Mouse (Mus musculus) stomach, postnatal 0 days (tissue): ENCODE measurements around the gene Itgb8. TPM values are rescaled to one million over a fixed set of nuclear protein-coding genes. Genes with fewer than 3 reads are reported as not detected.

ENCODE experiments used
- ATAC-seq: fragments of 200-750 bp; cut with Nextera tagmentation; 2 replicates; pipeline ENCODE4 v1.8.0; 2017; ENCODE audit not compliant: low FRiP score, low TSS enrichment
- DNase-seq: peaks from one replicate; pipeline ENCODE4 v3.0.0-alpha.2; 2016; ENCODE audit warnings: low spot score
- H3K27ac ChIP-seq: fragments of 300-500 bp; sonication (generic); replicated peaks from 2 replicates; pipeline ENCODE4 v1.5.1; 2014; ENCODE audit warnings: mild to moderate bottlenecking, control low read depth
- H3K27me3 ChIP-seq: fragments of 300-500 bp; sonication (generic); 2 replicates; pipeline ENCODE4 v1.6.1; 2014; ENCODE audit warnings: low read length; ENCODE audit not compliant: control insufficient read depth, insufficient read depth
- H3K36me3 ChIP-seq: fragments of 300-500 bp; sonication (generic); 2 replicates; pipeline ENCODE4 v1.6.1; 2014; ENCODE audit warnings: low read length, mixed read lengths; ENCODE audit not compliant: control insufficient read depth, insufficient read depth
- H3K4me1 ChIP-seq: fragments of 300-500 bp; sonication (generic); replicated peaks from 2 replicates; pipeline ENCODE4 v1.6.1; 2014; ENCODE audit warnings: antibody characterized with exemption; ENCODE audit not compliant: control insufficient read depth, insufficient read depth
- H3K4me2 ChIP-seq: fragments of 300-500 bp; sonication (generic); replicated peaks from 2 replicates; pipeline ENCODE4 v1.6.1; 2014; ENCODE audit warnings: low read depth, mild to moderate bottlenecking, control low read depth, moderate library complexity
- H3K4me3 ChIP-seq: fragments of 300-500 bp; sonication (generic); 2 replicates; pipeline ENCODE4 v1.5.1; 2014; ENCODE audit warnings: low read depth, low read length, control low read depth
- H3K9ac ChIP-seq: fragments of 300-500 bp; sonication (generic); 2 replicates; pipeline ENCODE4 v1.6.1; 2014; ENCODE audit warnings: mild to moderate bottlenecking, low read length, control low read depth, mixed read lengths
- H3K9me3 ChIP-seq: fragments of 300-500 bp; sonication (generic); 2 replicates; pipeline ENCODE4 v1.6.1; 2016; ENCODE audit warnings: low read length; ENCODE audit not compliant: control insufficient read depth
- CTCF ChIP-seq: IDR thresholded peaks from 2 replicates; pipeline ENCODE4 v1.5.1; 2016; ENCODE audit warnings: antibody characterized with exemption, low read depth, mild to moderate bottlenecking, moderate library complexity
- EP300 ChIP-seq: optimal IDR thresholded peaks from 2 replicates; pipeline ENCODE3; 2016; ENCODE audit warnings: antibody characterized with exemption
- WGBS: fragments of 180-500 bp; shearing (Covaris S2); extraction: QIAGEN DNeasy Blood & Tissue Kit; methylation state at CpG from one replicate; pipeline ENCODE4 v1.1.7; 2014; 5-methylcytosine and 5-hydroxymethylcytosine counted together
- polyA plus RNA-seq: library from polyadenylated mRNA; unstranded; fragments of >200 nt; fragmentation: Nextera tagmentation; extraction: Ambion mirVana; gene quantifications from 2 replicates; pipeline ENCODE4 v1.2.1, GENCODE M21; 2015

The Itgb8 gene
- polyA plus RNA-seq, 1 experiment from 2014 or later: 1.3 TPM

- Histone ChIP-seq H3K4me3 (no peak overlapping the region), H3K9ac (no peak overlapping the region), H3K27me3 (no peaks in the 10 kb centered on the region), H3K4me1 (no peaks in the 10 kb centered on the region), H3K27ac (no peak overlapping the region), H3K9me3 (no peaks in the 10 kb centered on the region), H3K4me2 (no peak overlapping the region), H3K36me3 (no peaks in the 10 kb centered on the region)
- DNase-seq: no peak
- 70% methylated on average over 6 of the region's 6 CpGs for WGBS
- no peak for ATAC-seq
- no peak for TF ChIP-seq EP300
- TF ChIP-seq CTCF: no peak
Measured at GRCm38 (mm10) chr12:119206711-119207463, 31.7 kb downstream of the Itgb8 start.

DNA sequence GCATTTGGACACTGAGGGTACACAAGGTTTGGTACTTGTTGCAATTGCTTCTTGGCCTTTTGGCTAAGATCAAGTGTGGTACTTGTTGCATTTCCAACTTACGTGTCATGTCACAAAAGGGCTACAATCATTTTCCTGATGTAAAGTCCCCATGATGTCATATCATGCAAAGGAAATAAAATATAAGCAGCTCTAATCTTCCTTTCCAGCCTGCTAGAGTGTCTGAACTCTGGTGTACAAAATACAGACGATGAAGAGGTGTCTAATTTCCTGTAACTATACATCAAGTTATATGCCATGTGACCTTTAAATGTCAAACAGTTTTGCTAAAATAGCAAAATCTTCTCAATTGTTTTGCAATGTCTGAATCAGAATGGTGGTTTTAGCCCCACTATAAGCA, 34.2 kb downstream of the Itgb8 start:
- no peak overlapping the region for H3K9ac ChIP-seq
- 64% methylated on average over 2 of the region's 2 CpGs for WGBS
- no peak overlapping the region for H3K27ac ChIP-seq
- DNase-seq: no peak
- ATAC-seq: no peak
- H3K27me3 ChIP-seq: no peaks in the 10 kb centered on the region
- no peak overlapping the region for H3K4me2 ChIP-seq
- no peak for TF ChIP-seq CTCF
- no peak for TF ChIP-seq EP300
- H3K9me3 ChIP-seq: no peaks in the 10 kb centered on the region
- no peak overlapping the region for H3K4me3 ChIP-seq
- no peaks in the 10 kb centered on the region for H3K36me3 ChIP-seq
- no peaks in the 10 kb centered on the region for H3K4me1 ChIP-seq

DNA sequence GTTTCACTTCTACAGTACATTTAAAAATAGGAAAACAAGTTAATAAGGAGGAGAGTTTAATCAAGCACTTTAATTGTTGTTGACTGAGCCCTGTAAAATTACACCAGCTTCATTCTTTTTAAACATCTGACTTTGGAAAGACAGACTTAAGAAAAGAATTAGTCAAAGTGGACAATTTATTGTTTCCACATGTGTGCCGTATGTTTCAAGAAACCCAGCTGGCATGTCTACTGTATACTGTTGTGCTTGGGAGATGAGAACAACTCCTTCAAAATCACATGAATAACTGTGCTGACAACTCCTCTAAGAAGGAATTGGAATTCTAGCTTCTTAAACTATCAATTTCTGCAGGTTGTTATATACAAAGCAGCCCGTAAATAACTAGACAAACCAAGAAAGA, 35.8 kb downstream of the Itgb8 start:
- H3K27me3 ChIP-seq: no peaks in the 10 kb centered on the region
- DNase-seq: no peak
- H3K4me1 ChIP-seq: no peaks in the 10 kb centered on the region
- no peak for ATAC-seq
- no peak overlapping the region for H3K4me2 ChIP-seq
- H3K36me3 ChIP-seq: no peaks in the 10 kb centered on the region
- TF ChIP-seq CTCF (no peak), EP300 (no peak)
- H3K9ac ChIP-seq: no peak overlapping the region
- H3K9me3 ChIP-seq: no peaks in the 10 kb centered on the region
- 73% methylated on average over 2 of the region's 2 CpGs for WGBS
- no peak overlapping the region for H3K27ac ChIP-seq
- no peak overlapping the region for H3K4me3 ChIP-seq

DNA sequence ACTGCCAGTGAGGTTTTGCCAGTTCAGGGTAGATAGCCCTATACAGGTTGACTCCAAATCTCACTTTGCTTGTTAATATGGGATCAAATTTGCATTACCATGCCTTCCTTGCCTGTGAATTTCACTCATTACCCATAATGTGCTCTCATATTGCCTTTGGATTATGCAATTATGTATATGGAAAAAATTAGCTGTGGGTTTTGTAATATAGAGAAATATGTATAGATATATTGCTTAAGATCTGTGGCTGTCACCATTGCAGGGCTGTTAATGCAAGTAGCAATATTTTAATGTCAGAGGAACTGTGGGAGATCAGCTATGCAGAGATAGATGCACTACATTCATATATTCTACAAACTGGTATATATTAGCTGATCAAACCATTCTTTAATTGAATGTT, 43.5 kb downstream of the Itgb8 start:
- ATAC-seq (no peak), DNase-seq (no peak)
- Histone ChIP-seq H3K9me3 (no peaks in the 10 kb centered on the region), H3K27me3 (no peaks in the 10 kb centered on the region), H3K9ac (no peak overlapping the region), H3K36me3 (no peaks in the 10 kb centered on the region), H3K4me2 (no peak overlapping the region), H3K27ac (no peak overlapping the region), H3K4me3 (no peak overlapping the region), H3K4me1 (no peaks in the 10 kb centered on the region)
- TF ChIP-seq CTCF: no peak
- no peak for TF ChIP-seq EP300

- Histone ChIP-seq H3K27me3 (no peaks in the 10 kb centered on the region), H3K9ac (no peak overlapping the region), H3K9me3 (no peaks in the 10 kb centered on the region), H3K27ac (no peak overlapping the region), H3K4me3 (no peak overlapping the region), H3K4me1 (no peaks in the 10 kb centered on the region), H3K4me2 (no peak overlapping the region), H3K36me3 (no peaks in the 10 kb centered on the region)
- TF ChIP-seq EP300 (no peak), CTCF (no peak)
- no peak for DNase-seq
- ATAC-seq: no peak
- 75% methylated on average over 8 of the region's 8 CpGs for WGBS
Measured at GRCm38 (mm10) chr12:119189814-119190213, 48.8 kb downstream of the Itgb8 start.

GRCm38 (mm10) chr12:119185441-119185840, 53.2 kb downstream of the Itgb8 start:
- WGBS: 62% methylated on average over 1 of the region's 1 CpGs
- Histone ChIP-seq H3K9me3 (no peaks in the 10 kb centered on the region), H3K36me3 (no peaks in the 10 kb centered on the region), H3K27me3 (no peaks in the 10 kb centered on the region), H3K4me1 (no peaks in the 10 kb centered on the region), H3K9ac (no peak overlapping the region), H3K4me3 (no peak overlapping the region), H3K4me2 (no peak overlapping the region), H3K27ac (no peak overlapping the region)
- TF ChIP-seq CTCF (no peak), EP300 (no peak)
- no peak for DNase-seq
- no peak for ATAC-seq
